Mouse (Mus musculus): ENCODE data around the gene Gm4846. TPM values are rescaled to one million over a fixed set of nuclear protein-coding genes. Genes with fewer than 3 reads are reported as not detected.
"Not testable (repeated sequence)": the region's sequence is repeated elsewhere in the genome, so short reads cannot be mapped to it uniquely, and the experiment has no call there.

Gm4846 gene
- total RNA-seq (2017) = not detected in 3 replicates

DNA sequence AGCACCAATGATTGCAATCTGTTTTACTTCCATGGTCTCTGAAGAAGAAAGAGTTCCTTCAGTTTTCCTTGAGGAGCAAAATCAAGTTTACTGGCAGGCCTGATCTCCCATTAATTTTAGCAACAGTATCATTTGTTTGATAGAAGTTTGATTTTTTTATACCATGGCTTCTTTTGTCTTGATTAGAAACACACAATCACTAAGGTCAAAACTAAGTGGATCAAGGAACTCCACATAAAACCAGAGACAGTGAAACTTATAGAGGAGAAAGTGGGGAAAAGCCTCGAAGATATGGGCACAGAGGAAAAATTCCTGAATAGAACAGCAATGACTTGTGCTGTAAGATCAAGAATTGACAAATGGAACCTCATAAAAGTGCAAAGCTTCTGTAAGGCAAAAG, at the start of gene Gm4846:
Gene Gm4846, minus strand, starts transcription at position 101 of the 400 bp plus-strand sequence.
- not testable (repeated sequence) for ATAC-seq (replicated peaks; ENCODE audit: insufficient number of reproducible peaks, low FRiP score, low TSS enrichment, poor library complexity, severe bottlenecking)

GRCm38 (mm10) chr1:166531521-166531920, 34.1 kb upstream of the Gm4846 start:
- ATAC-seq (replicated peaks; ENCODE audit: insufficient number of reproducible peaks, low FRiP score, low TSS enrichment, poor library complexity, severe bottlenecking) = not testable (repeated sequence)

DNA sequence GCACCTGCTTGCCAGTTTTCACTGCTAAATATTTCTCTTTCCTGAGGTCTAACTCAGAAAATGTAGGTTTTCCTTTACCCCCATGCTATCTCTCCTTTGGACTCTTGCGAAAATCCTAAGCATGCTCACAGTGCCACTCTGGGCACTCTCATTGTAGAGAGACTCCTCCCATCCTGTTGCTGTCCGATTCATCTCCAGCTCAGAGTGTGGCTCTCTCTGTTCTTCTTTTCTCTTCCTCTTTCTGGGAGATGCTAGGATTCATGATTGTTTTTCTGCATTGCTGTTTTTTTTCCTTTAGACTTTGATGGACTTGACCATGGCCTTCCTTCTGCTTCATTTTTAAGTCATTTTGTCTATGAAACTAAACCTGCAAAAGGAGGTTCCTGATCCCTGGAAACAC, 27.3 kb upstream of the Gm4846 start:
- ATAC-seq (replicated peaks; ENCODE audit: insufficient number of reproducible peaks, low FRiP score, low TSS enrichment, poor library complexity, severe bottlenecking) = peak; percentile 79

DNA sequence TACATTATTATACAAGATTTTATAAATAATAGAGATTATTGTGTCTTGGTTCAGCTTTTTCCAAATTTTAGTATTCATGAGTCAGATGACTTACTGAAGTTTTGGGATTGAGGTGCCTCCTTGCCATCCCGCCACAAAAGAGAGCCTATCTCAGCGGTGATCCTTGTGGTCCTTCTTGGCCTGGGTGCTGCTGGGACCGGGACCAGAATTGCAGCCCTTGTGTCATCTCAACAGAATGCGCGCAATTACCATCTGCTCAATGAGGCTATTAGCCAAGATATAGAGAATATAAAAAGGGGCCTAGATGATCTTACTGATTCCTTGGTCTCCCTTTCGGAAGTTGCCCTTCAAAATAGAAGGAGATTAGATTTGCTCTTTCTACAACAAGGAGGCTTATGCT, 22.2 kb upstream of the Gm4846 start:
- ATAC-seq (replicated peaks; ENCODE audit: insufficient number of reproducible peaks, low FRiP score, low TSS enrichment, poor library complexity, severe bottlenecking) = not testable (repeated sequence)

- ATAC-seq (replicated peaks; ENCODE audit: insufficient number of reproducible peaks, low FRiP score, low TSS enrichment, poor library complexity, severe bottlenecking) = no peak
Measured at GRCm38 (mm10) chr1:166516556-166516955, 19.2 kb upstream of the Gm4846 start.

- ATAC-seq (replicated peaks; ENCODE audit: insufficient number of reproducible peaks, low FRiP score, low TSS enrichment, poor library complexity, severe bottlenecking) = not testable (repeated sequence)
Measured at GRCm38 (mm10) chr1:166504206-166504605, 6.8 kb upstream of the Gm4846 start.

GRCm38 (mm10) chr1:166479503-166479902, 17.9 kb downstream of the Gm4846 start:
- ATAC-seq (replicated peaks; ENCODE audit: insufficient number of reproducible peaks, low FRiP score, low TSS enrichment, poor library complexity, severe bottlenecking) = no peak

DNA sequence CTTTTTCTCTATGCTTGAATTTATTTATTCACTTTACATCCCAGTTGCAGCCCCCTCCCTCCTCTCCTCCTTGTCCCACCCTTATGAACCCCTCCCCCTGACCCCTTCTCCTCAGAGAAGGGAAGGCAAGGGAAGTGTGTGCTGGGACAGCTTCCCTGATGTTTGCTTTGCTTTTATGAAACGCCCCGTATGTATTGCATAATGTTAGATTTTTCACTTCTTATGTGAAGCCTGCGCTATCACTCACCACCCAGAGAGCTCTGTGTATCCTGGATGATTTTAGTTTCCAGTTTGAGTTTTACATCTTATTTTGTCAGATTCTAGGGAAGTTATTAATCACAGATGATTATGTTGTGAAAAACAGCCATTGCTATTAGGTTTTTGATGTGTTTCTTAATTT, 30.2 kb downstream of the Gm4846 start:
- ATAC-seq (replicated peaks; ENCODE audit: insufficient number of reproducible peaks, low FRiP score, low TSS enrichment, poor library complexity, severe bottlenecking) = no peak

DNA sequence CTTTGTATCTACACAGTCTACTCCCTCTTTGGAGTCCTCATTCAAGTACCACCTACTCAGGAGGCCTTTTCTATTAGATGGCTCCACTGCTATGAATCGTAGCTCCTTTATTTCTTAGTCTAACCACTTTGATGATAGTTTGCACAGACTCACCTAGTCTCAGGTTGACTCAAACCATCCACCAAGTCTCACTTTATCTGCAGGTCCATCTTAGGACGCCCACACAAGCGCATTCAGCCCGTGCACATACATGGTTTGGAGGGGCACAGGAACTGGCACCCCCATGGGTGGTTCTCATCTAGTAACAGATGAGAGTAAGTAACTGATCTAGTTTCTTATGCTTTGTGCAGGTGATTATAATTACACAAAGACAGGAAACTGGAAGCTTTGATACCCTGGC, 34.8 kb downstream of the Gm4846 start:
- no peak for ATAC-seq (replicated peaks; ENCODE audit: insufficient number of reproducible peaks, low FRiP score, low TSS enrichment, poor library complexity, severe bottlenecking)

- no peak for ATAC-seq (replicated peaks; ENCODE audit: insufficient number of reproducible peaks, low FRiP score, low TSS enrichment, poor library complexity, severe bottlenecking)
Measured at GRCm38 (mm10) chr1:166441992-166442391, 55.4 kb downstream of the Gm4846 start.

GRCm38 (mm10) chr1:166439426-166439825, 58.0 kb downstream of the Gm4846 start:
- ATAC-seq (replicated peaks; ENCODE audit: insufficient number of reproducible peaks, low FRiP score, low TSS enrichment, poor library complexity, severe bottlenecking) = no peak

Other genes with a start within 250 kb of the Gm4846 start
- gene Ildr2, start 243.4 kb downstream of the Gm4846 start, total RNA-seq (2017) = 0.10 TPM in 1 of 3 replicates, not detected in the others
- 29.7 to 47.0 TPM (median 31.9 TPM) in 3 replicates for gene Tada1, start 118.5 kb downstream of the Gm4846 start, total RNA-seq (2017)
- gene Pogk, start 87.7 kb downstream of the Gm4846 start, total RNA-seq (2017) = 18.9 to 52.6 TPM (median 22.9 TPM) in 3 replicates
- not detected in 3 replicates for gene Gm4847, start 150.1 kb upstream of the Gm4846 start, total RNA-seq (2017)
- not detected in 3 replicates for gene Fmo9, start 184.3 kb upstream of the Gm4846 start, total RNA-seq (2017)